Mouse (Mus musculus) T-helper 2 cell (primary cell): ENCODE measurements around the gene Dact2.

Experiments
- in situ Hi-C: fragments of 300-600 bp; cut with MboI, MseI; formaldehyde crosslinking; loops from one replicate; pipeline ENCODE4 v1.15.1; 2025; ENCODE audit warnings: high pct_unique_total_duplicates

Dact2 gene

GRCm38 (mm10) chr17:14204061-14204460 is at the start of gene Dact2:
Dact2 (minus strand) TSS chr17:14204304.
- in situ Hi-C loops: no loop called here

GRCm38 (mm10) chr17:14252456-14252855 is 48.4 kb upstream of the Dact2 start:
- in situ Hi-C loops: no loop called here

GRCm38 (mm10) chr17:14250401-14250800 is 46.3 kb upstream of the Dact2 start:
- in situ Hi-C loops: no loop called here

GRCm38 (mm10) chr17:14249595-14249994 is 45.5 kb upstream of the Dact2 start:
- in situ Hi-C loops: no loop called here

- in situ Hi-C loops: no loop called here
These were observed 43.8 kb upstream of the Dact2 start for GRCm38 (mm10) chr17:14247931-14248330.

GRCm38 (mm10) chr17:14246266-14246665 is 42.2 kb upstream of the Dact2 start:
- in situ Hi-C loops: no loop called here

GRCm38 (mm10) chr17:14244195-14244965 is 40.3 kb upstream of the Dact2 start:
- in situ Hi-C loops: no loop called here

GRCm38 (mm10) chr17:14242634-14243033 is 38.5 kb upstream of the Dact2 start:
- in situ Hi-C loops: no loop called here

GRCm38 (mm10) chr17:14239960-14240359 is 35.9 kb upstream of the Dact2 start:
- in situ Hi-C loops: no loop called here

- in situ Hi-C loops: no loop called here
These were observed 33.0 kb upstream of the Dact2 start for GRCm38 (mm10) chr17:14237134-14237533.

GRCm38 (mm10) chr17:14234774-14235389 is 30.8 kb upstream of the Dact2 start:
- in situ Hi-C loops: no loop called here

GRCm38 (mm10) chr17:14233658-14234057 is 29.6 kb upstream of the Dact2 start:
- in situ Hi-C loops: no loop called here

- in situ Hi-C loops: no loop called here
These were observed 28.5 kb upstream of the Dact2 start for GRCm38 (mm10) chr17:14232629-14233028.

- in situ Hi-C loops: no loop called here
These were observed 26.8 kb upstream of the Dact2 start for GRCm38 (mm10) chr17:14230698-14231430.

GRCm38 (mm10) chr17:14228381-14228780 is 24.3 kb upstream of the Dact2 start:
- in situ Hi-C loops: no loop called here

GRCm38 (mm10) chr17:14227601-14228000 is 23.5 kb upstream of the Dact2 start:
- in situ Hi-C loops: no loop called here

GRCm38 (mm10) chr17:14226778-14227177 is 22.7 kb upstream of the Dact2 start:
- in situ Hi-C loops: no loop called here

GRCm38 (mm10) chr17:14225982-14226652 is 22.0 kb upstream of the Dact2 start:
- in situ Hi-C loops: no loop called here

GRCm38 (mm10) chr17:14221893-14222615 is 17.9 kb upstream of the Dact2 start:
- in situ Hi-C loops: no loop called here

- in situ Hi-C loops: no loop called here
These were observed 16.6 kb upstream of the Dact2 start for GRCm38 (mm10) chr17:14220606-14221202.

GRCm38 (mm10) chr17:14213976-14214529 is 9.9 kb upstream of the Dact2 start:
- in situ Hi-C loops: no loop called here
